Comparison of ENCODE assay signal across 8 mouse cellular contexts in the genomic region with DNA sequence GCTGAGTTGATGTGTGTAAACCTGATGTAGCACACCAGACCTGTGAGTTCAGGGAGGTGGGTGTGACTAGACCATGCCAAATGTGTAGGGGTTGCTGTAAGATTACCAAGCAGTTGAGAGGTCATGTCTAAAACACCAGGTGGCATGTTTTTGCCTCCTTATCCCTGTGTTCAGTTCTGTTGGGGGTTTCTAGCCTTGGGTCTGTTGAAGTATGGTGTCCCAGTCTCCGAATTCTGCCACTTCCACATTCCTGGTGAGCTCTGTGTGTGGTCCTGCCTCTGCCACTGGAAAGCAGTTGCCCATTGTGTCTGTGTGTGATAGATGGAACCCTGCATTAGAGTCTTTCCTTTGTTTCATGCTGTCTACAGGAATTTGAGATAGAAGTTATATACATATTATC. TPM values are rescaled to one million over a fixed set of nuclear protein-coding genes. Genes with fewer than 3 reads are reported as not detected.
DNase-seq lines count a peak whose midpoint lies in the region; ATAC-seq and TF ChIP-seq lines count a peak whose summit lies in the region.

No protein-coding gene starts in this region.

- ATAC-seq in kidney, postnatal 0 days (replicated peaks; ENCODE audit: low FRiP score, low read depth) = no peak
- ATAC-seq in forebrain, embryonic 12.5 days (ENCODE audit: low FRiP score) = no peak
- ATAC-seq in liver, embryonic 11.5 days (replicated peaks; ENCODE audit: low FRiP score) = no peak
- no peak for ATAC-seq in cerebellum, adult (ENCODE audit: insufficient number of reproducible peaks, low FRiP score, low TSS enrichment)

- no peak for TF ChIP-seq POLR2A in small intestine, adult 2 months (IDR thresholded peaks at IDR 0.05; ENCODE audit: low read depth, low read length)

- 0 out of 2 replicates have a peak, but pooled peaks cover 3% of the 10 kb centered on the region for H3K36me3 ChIP-seq in kidney, postnatal 0 days (ENCODE audit: insufficient read depth, low read length)
- H3K36me3 ChIP-seq in forebrain, embryonic 12.5 days (replicated peaks) = no peaks in the 10 kb centered on the region; the same call in 1 of the 2 replicates
- no peaks in the 10 kb centered on the region for H3K36me3 ChIP-seq in liver, embryonic 11.5 days (ENCODE audit: control insufficient read depth, insufficient read depth, low read length)
- H3K36me3 ChIP-seq in small intestine, adult 2 months (ENCODE audit: control insufficient read depth, insufficient read depth, low read length) = 0 out of 2 replicates have a peak, but pooled peaks cover 2% of the 10 kb centered on the region

- peak; percentile 17 for DNase-seq in kidney, postnatal 0 days (ENCODE audit: low spot score)
- DNase-seq in kidney, adult 9 months = no peak
- DNase-seq in liver, embryonic 11.5 days (ENCODE audit: low spot score) = no peak
- no peak for DNase-seq in cerebellum, adult 18-20 months
- no peak for DNase-seq in layer of hippocampus, postnatal 36 days

- H3K4me3 ChIP-seq in kidney, postnatal 0 days (replicated peaks; ENCODE audit: low read depth, low read length) = peak overlapping the region; percentile 65; the same call in 1 of the 2 replicates
- peak overlapping the region; percentile 79 for H3K4me3 ChIP-seq in forebrain, embryonic 12.5 days (replicated peaks)
- peak overlapping the region; percentile 64; the same call in 1 of the 2 replicates for H3K4me3 ChIP-seq in liver, embryonic 11.5 days (ENCODE audit: low read depth, low read length)
- H3K4me3 ChIP-seq in small intestine, adult 2 months (ENCODE audit: low read depth, low read length) = peak overlapping the region; percentile 43; the same call in 1 of the 2 replicates

- no peak overlapping the region for H3K9ac ChIP-seq in kidney, postnatal 0 days (ENCODE audit: low read depth, low read length)
- H3K9ac ChIP-seq in forebrain, embryonic 12.5 days = peak overlapping the region; percentile 82
- H3K9ac ChIP-seq in liver, embryonic 11.5 days (ENCODE audit: low read depth, low read length) = no peak overlapping the region; the same call in 1 of the 2 replicates

- 0 out of 2 replicates have a peak overlapping the region, but pooled peaks have one; percentile 96 for H3K27ac ChIP-seq in kidney, postnatal 0 days
- no peak overlapping the region for H3K27ac ChIP-seq in forebrain, embryonic 12.5 days
- H3K27ac ChIP-seq in liver, embryonic 11.5 days (ENCODE audit: low read depth, low read length) = no peak overlapping the region
- H3K27ac ChIP-seq in small intestine, adult 2 months (ENCODE audit: insufficient read depth, low read depth, low read length) = peak overlapping the region; percentile 4; the same call in 1 of the 2 replicates

- WGBS in kidney, postnatal 0 days = 25% methylated on average over 1 of the region's 1 CpGs
- WGBS in forebrain, embryonic 12.5 days = 12% methylated on average over 1 of the region's 1 CpGs
- WGBS in liver, embryonic 11.5 days = 32% methylated on average over 1 of the region's 1 CpGs
- 68% methylated on average over 1 of the region's 1 CpGs for WGBS in small intestine, adult 2 months

- no peaks in the 10 kb centered on the region for H3K9me3 ChIP-seq in kidney, postnatal 0 days (replicated peaks; ENCODE audit: low read length)
- no peaks in the 10 kb centered on the region for H3K9me3 ChIP-seq in forebrain, embryonic 12.5 days
- H3K9me3 ChIP-seq in liver, embryonic 11.5 days (ENCODE audit: control insufficient read depth, low read length) = no peaks in the 10 kb centered on the region

- peaks cover 6% of the 10 kb centered on the region for H3K4me1 ChIP-seq in kidney, postnatal 0 days (replicated peaks; ENCODE audit: insufficient read depth, low read length)
- H3K4me1 ChIP-seq in forebrain, embryonic 12.5 days = peaks cover 17% of the 10 kb centered on the region
- H3K4me1 ChIP-seq in liver, embryonic 11.5 days (replicated peaks; ENCODE audit: control insufficient read depth, insufficient read depth, low read length) = peaks cover 17% of the 10 kb centered on the region
- H3K4me1 ChIP-seq in small intestine, adult 2 months (ENCODE audit: control insufficient read depth, insufficient read depth, insufficient read length, low read length) = peaks cover 17% of the 10 kb centered on the region; the same call in 1 of the 2 replicates

- peak overlapping the region; percentile 87 for H3K4me2 ChIP-seq in kidney, postnatal 0 days (ENCODE audit: low read length)
- H3K4me2 ChIP-seq in forebrain, embryonic 12.5 days = peak overlapping the region; percentile 65
- H3K4me2 ChIP-seq in liver, embryonic 11.5 days = peak overlapping the region; percentile 89

- no peak for TF ChIP-seq CTCF in kidney, postnatal 0 days (IDR thresholded peaks at IDR 0.05; ENCODE audit: low read depth)
- TF ChIP-seq CTCF in small intestine, adult 2 months (IDR thresholded peaks at IDR 0.05; ENCODE audit: extremely low read depth, insufficient read length, insufficient replicate concordance, low read depth, low read length) = no peak

- no peaks in the 10 kb centered on the region for H3K27me3 ChIP-seq in kidney, postnatal 0 days (ENCODE audit: insufficient read depth, low read length)
- no peaks in the 10 kb centered on the region for H3K27me3 ChIP-seq in forebrain, embryonic 12.5 days
- no peaks in the 10 kb centered on the region for H3K27me3 ChIP-seq in liver, embryonic 11.5 days (replicated peaks; ENCODE audit: control insufficient read depth, insufficient read depth, low read length)
- H3K27me3 ChIP-seq in small intestine, adult 2 months (ENCODE audit: control insufficient read depth, insufficient read depth, low read length) = no peaks in the 10 kb centered on the region

RNA-seq across cellular contexts. Expression of a gene that starts 1.7 kb away (rescaled TPM):
- polyA plus RNA-seq in kidney, postnatal 0 days (2015; fragmentation: Nextera tagmentation; extraction: Ambion mirVana) = 82.3 and 87.8 TPM in 2 replicates
- polyA plus RNA-seq in forebrain, embryonic 12.5 days (2016; fragmentation: Nextera tagmentation; extraction: Ambion mirVana) = 60.8 and 63.9 TPM in 2 replicates
- 36.7 and 42.1 TPM in 2 replicates for polyA plus RNA-seq in liver, embryonic 11.5 days (2014; fragmentation: Nextera tagmentation; extraction: Ambion mirVana)
- polyA plus RNA-seq in small intestine, adult 2 months (2012; rRNA removed) = 26.2 and 58.2 TPM in 2 replicates
- total RNA-seq in layer of hippocampus, postnatal 36 days (2021) = 10 to 100 TPM; 30.6 to 35.6 TPM

Comparison
In these comparisons a context has a peak if more than half of its experiments do, and no peak if none do; other contexts are left out.
1. H3K27ac ChIP-seq: peak in kidney, postnatal 0 days (single experiment) and small intestine, adult 2 months (single experiment); none in forebrain, embryonic 12.5 days (single experiment) and liver, embryonic 11.5 days (single experiment).
2. Peak in every context shown above with its lines, with median percentiles within 50 percentile points of each other: H3K4me2 ChIP-seq and H3K4me3 ChIP-seq.